Mouse (Mus musculus) embryonic facial prominence, embryonic 12.5 days (tissue): ENCODE measurements at regions not wholly inside any gene's neighbourhood (a gene's known extent, or its start where the extent isn't known, plus 50 kb on each side); places are given as distances from the start of the nearest gene placed in this dataset.

Experiments
- ATAC-seq: fragments of 200-750 bp; cut with Nextera tagmentation; 2 replicates; pipeline ENCODE4 v1.8.0; 2017; ENCODE audit not compliant: insufficient number of reproducible peaks, insufficient read depth, low FRiP score, low TSS enrichment
- H3K27ac ChIP-seq: fragments of 300-500 bp; sonication (generic); 2 replicates; pipeline ENCODE4 v1.5.1; 2016; ENCODE audit warnings: mild to moderate bottlenecking
- H3K27me3 ChIP-seq: fragments of 300-500 bp; sonication (generic); 2 replicates; pipeline ENCODE4 v1.6.1; 2016; ENCODE audit warnings: mild to moderate bottlenecking, moderate library complexity
- H3K36me3 ChIP-seq: fragments of 300-500 bp; sonication (generic); 2 replicates; pipeline ENCODE4 v1.6.1; 2016; ENCODE audit warnings: mild to moderate bottlenecking
- H3K4me1 ChIP-seq: fragments of 300-500 bp; sonication (generic); 2 replicates; pipeline ENCODE4 v1.6.1; 2016
- H3K4me2 ChIP-seq: fragments of 300-500 bp; sonication (generic); replicated peaks from 2 replicates; pipeline ENCODE4 v1.6.1; 2016; ENCODE audit warnings: mild to moderate bottlenecking, moderate library complexity
- H3K4me3 ChIP-seq: fragments of 300-500 bp; sonication (generic); 2 replicates; pipeline ENCODE4 v1.5.1; 2016; ENCODE audit warnings: mild to moderate bottlenecking
- H3K9ac ChIP-seq: fragments of 300-500 bp; sonication (generic); 2 replicates; pipeline ENCODE4 v1.6.1; 2016; ENCODE audit warnings: mild to moderate bottlenecking, moderate library complexity
- H3K9me3 ChIP-seq: fragments of 300-500 bp; sonication (generic); 2 replicates; pipeline ENCODE4 v1.6.1; 2016; ENCODE audit warnings: mild to moderate bottlenecking, moderate library complexity
- WGBS: fragments of 180-500 bp; shearing (Covaris S2); methylation state at CpG from one replicate; pipeline ENCODE4 v1.1.7; 2016; 5-methylcytosine and 5-hydroxymethylcytosine counted together

DNA sequence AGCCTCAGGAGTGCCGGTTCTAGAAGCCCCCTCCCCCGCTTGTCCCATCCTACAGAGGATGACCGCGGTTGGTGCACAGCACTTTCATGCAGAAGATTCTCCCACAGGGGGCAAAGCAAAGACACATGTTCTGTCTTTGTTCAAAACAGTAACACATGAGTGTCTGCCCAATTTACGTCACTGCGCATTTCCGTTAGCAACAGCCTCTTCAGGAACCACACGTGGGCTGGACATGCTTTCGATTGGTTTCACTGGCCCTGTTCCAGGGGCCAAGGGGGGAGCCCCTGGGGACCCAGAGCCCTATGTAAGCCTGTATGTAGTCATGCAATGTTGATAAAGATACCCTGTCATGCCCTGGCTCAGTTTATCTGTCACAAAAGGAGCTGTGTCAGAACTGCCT is 116.2 kb upstream of the Twist2 start:
- Histone ChIP-seq H3K27ac (peak overlapping the region; percentile 48; the same call in 1 of the 2 replicates), H3K4me3 (no peak overlapping the region), H3K9ac (no peak overlapping the region), H3K4me2 (no peak overlapping the region), H3K27me3 (no peaks in the 10 kb centered on the region), H3K9me3 (no peaks in the 10 kb centered on the region), H3K4me1 (peaks cover 18% of the 10 kb centered on the region), H3K36me3 (no peaks in the 10 kb centered on the region)
- ATAC-seq, result no peak
- 38% methylated on average over 9 of the region's 9 CpGs for WGBS

DNA sequence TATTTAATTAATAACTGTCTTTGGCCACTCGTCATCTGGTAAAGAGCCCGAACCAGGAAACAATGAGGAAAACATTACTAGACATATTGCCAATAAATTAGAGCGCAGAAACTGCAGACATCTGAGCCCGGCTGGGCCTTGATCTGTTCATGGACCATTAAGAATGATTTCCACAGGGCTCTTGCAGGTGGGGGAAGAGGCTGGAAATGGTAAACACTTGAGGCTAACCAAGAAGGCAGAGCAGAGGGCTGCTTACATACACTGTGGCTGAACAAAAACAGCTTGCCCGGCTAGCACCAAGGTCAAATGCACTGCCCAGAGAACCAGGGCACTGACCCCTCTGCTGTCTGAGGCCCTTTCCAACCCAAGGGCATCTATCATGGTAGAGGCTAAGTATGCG is 115.5 kb upstream of the Twist2 start:
- H3K9ac ChIP-seq, result no peak overlapping the region
- no peak overlapping the region for H3K4me3 ChIP-seq
- H3K36me3 ChIP-seq, result no peaks in the 10 kb centered on the region
- no peak overlapping the region for H3K4me2 ChIP-seq
- no peaks in the 10 kb centered on the region for H3K27me3 ChIP-seq
- H3K9me3 ChIP-seq, result no peaks in the 10 kb centered on the region
- ATAC-seq, result no peak
- WGBS, result 41% methylated on average over 6 of the region's 6 CpGs
- no peak overlapping the region for H3K27ac ChIP-seq
- H3K4me1 ChIP-seq, result peaks cover 18% of the 10 kb centered on the region

DNA sequence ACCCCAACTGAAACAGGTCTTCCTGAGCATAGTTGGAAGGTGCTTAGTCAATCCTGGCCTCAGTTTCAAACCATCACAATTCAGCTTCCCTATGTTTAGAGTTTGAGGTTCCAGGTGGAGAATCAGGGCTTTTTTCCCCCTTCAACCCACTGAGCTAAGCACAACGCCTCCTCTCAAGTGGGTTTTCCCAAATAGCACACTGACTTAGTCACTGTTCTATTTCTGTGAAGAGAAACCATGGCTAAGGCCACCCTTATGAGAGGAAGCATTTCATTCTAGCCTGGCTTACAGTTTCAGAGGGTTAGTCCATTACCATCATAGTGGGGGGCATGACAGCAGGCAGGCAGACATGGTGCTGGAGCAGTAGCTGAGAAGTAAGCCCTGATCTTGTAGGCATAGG is 109.7 kb upstream of the Twist2 start:
- whole genome bisulfite sequencing, result 85% methylated on average over 1 of the region's 1 CpGs
- no peak overlapping the region for H3K9ac ChIP-seq
- H3K27me3 ChIP-seq, result no peaks in the 10 kb centered on the region
- H3K9me3 ChIP-seq, result peaks cover 4% of the 10 kb centered on the region; the same call in 1 of the 2 replicates
- H3K36me3 ChIP-seq, result no peaks in the 10 kb centered on the region
- no peak overlapping the region for H3K4me2 ChIP-seq
- H3K27ac ChIP-seq, result no peak overlapping the region
- ATAC-seq, result no peak
- H3K4me3 ChIP-seq, result no peak overlapping the region
- H3K4me1 ChIP-seq, result peaks cover 6% of the 10 kb centered on the region; the same call in 1 of the 2 replicates

DNA sequence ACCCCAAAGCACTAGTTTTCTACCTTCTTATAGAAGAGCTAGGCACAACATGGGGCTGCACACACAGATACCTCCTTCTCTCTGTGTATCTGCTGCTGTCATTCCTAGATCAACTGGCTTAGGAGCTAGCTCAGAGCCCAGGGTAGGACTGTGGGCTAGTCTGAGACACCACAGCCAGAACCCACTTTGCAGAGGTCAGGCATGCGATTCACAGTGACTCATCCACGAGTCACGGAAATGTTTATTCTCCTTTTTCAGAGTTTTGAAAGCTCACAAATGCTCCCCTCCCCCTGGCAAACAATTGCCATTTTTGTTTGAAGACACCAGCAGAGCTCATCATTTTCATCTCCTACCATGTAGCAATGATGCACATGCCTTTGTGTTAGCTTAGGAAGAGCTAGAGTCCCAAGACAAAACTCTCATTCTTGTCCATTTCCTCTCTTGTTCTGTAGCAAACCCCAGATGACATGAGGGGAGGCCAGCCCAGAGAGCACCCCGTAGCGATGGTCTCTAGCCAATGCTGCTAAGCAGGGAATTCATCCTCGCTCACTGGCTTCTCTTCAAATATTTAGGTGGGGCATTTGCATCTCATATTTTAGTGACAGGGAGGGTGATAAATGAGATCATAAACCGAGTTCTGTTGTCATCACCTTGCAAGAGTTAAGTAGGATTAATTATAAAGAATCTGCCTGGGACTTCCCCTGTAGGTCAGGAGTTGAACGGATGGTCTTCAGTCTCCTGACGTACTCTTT is 108.4 kb upstream of the Twist2 start:
- no peak for ATAC-seq
- 82% methylated on average over 9 of the region's 9 CpGs for WGBS
- peaks cover 4% of the 10 kb centered on the region; the same call in 1 of the 2 replicates for H3K9me3 ChIP-seq

DNA sequence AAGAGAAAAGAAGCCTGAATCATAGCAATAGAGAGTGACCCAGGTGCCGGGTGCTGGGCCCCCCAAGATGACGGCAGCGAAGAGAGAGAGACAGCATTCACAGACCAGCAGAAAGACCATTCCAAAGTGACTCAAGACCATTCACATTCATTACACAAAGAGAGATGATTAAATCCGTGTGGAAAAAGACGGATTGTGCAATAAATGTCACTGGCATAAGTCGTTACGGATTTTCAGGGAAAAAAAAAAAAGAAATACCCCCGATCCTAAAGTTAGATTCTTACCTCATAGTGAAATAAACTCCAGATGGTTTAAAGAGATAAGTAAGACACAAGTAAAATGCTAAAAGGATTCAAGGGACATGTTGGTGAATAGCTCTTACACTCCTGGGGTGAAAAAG is 104.2 kb upstream of the Twist2 start:
- no peak for ATAC-seq
- no peak overlapping the region for H3K9ac ChIP-seq
- no peaks in the 10 kb centered on the region for H3K36me3 ChIP-seq
- H3K27me3 ChIP-seq, result no peaks in the 10 kb centered on the region
- H3K9me3 ChIP-seq, result no peaks in the 10 kb centered on the region; the same call in 1 of the 2 replicates
- H3K4me2 ChIP-seq, result no peak overlapping the region
- H3K4me3 ChIP-seq, result no peak overlapping the region
- no peak overlapping the region for H3K27ac ChIP-seq
- H3K4me1 ChIP-seq, result no peaks in the 10 kb centered on the region
- 71% methylated on average over 8 of the region's 8 CpGs for WGBS

More for the DNA sequence above, 108.4 kb upstream of the Twist2 start:
- H3K27ac ChIP-seq, result no peak overlapping the region
- H3K36me3 ChIP-seq, result no peaks in the 10 kb centered on the region
- H3K9ac ChIP-seq, result no peak overlapping the region
- no peak overlapping the region for H3K4me3 ChIP-seq
- H3K27me3 ChIP-seq, result no peaks in the 10 kb centered on the region
- H3K4me2 ChIP-seq, result no peak overlapping the region
- peaks cover 6% of the 10 kb centered on the region; the same call in 1 of the 2 replicates for H3K4me1 ChIP-seq

DNA sequence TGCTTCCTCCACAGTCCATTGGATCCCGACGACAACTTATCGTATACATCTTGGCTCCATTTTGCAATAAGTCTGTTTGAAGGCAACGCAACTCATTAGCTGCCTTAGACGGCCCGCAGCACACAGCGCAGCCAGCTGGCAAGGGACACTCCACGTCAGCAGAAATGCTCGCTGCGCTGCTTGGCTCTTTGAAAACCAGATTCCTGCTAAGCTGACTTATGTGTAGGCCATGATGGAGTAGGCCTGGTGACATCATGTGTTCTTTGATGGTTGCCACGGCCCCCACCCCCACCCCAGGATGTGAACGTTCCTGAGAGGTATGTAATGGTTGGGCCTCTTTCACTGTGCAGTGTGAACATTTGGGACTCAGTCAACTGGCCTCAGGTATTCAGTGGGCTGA is 99.8 kb upstream of the Twist2 start:
- WGBS, result 83% methylated on average over 12 of the region's 12 CpGs
- no peak overlapping the region for H3K4me2 ChIP-seq
- no peaks in the 10 kb centered on the region for H3K9me3 ChIP-seq
- no peak overlapping the region for H3K9ac ChIP-seq
- no peak overlapping the region for H3K27ac ChIP-seq
- no peaks in the 10 kb centered on the region for H3K4me1 ChIP-seq
- H3K27me3 ChIP-seq, result no peaks in the 10 kb centered on the region
- H3K36me3 ChIP-seq, result no peaks in the 10 kb centered on the region
- no peak overlapping the region for H3K4me3 ChIP-seq
- ATAC-seq, result no peak

DNA sequence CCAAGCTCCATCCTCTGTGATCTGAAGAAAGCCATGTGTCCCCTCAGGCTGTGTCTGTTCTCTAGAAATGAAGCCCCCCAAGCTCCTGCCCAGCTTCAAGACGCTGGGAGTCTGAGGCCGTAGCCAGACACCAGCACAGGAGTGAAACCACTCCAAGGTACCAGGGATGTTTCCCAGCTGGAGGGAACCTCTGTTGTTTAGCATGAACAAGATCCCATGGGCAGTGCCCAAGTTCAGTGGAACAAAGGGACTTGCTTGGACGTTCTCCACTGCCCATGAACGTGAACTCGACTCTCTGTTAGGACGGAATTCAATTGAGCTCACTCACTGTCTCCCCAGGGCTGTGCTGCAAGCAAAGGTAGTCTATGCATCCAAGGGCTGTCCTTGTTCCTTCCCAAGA is 99.2 kb upstream of the Twist2 start:
- WGBS, result 82% methylated on average over 6 of the region's 6 CpGs
- no peak overlapping the region for H3K9ac ChIP-seq
- H3K4me2 ChIP-seq, result no peak overlapping the region
- H3K27ac ChIP-seq, result no peak overlapping the region
- H3K36me3 ChIP-seq, result no peaks in the 10 kb centered on the region
- H3K27me3 ChIP-seq, result no peaks in the 10 kb centered on the region
- H3K9me3 ChIP-seq, result no peaks in the 10 kb centered on the region
- no peaks in the 10 kb centered on the region for H3K4me1 ChIP-seq
- H3K4me3 ChIP-seq, result no peak overlapping the region
- ATAC-seq, result no peak

DNA sequence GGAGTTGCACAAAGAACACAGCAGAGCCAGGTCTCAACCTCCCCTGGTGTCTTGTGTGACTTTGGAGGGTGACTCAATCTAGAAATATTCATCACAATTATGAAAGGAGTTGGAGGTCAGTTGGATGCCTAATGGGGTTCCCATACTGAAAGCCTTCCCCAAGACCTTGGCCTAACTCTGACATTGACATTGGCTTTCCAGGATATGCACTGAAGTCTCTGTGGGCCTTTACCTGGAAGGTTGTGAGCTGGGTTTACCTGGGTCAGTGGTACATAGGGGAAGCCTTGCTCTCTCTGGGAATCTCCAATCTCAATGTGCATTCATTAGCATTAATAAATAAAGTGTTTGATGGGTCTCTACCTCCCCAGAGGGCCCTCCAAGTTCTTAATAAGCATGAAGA is 98.5 kb upstream of the Twist2 start:
- H3K9me3 ChIP-seq, result no peaks in the 10 kb centered on the region
- H3K4me3 ChIP-seq, result no peak overlapping the region
- H3K4me2 ChIP-seq, result no peak overlapping the region
- no peak overlapping the region for H3K9ac ChIP-seq
- no peaks in the 10 kb centered on the region for H3K27me3 ChIP-seq
- no peak for ATAC-seq
- no peaks in the 10 kb centered on the region for H3K4me1 ChIP-seq
- H3K36me3 ChIP-seq, result no peaks in the 10 kb centered on the region
- no peak overlapping the region for H3K27ac ChIP-seq

DNA sequence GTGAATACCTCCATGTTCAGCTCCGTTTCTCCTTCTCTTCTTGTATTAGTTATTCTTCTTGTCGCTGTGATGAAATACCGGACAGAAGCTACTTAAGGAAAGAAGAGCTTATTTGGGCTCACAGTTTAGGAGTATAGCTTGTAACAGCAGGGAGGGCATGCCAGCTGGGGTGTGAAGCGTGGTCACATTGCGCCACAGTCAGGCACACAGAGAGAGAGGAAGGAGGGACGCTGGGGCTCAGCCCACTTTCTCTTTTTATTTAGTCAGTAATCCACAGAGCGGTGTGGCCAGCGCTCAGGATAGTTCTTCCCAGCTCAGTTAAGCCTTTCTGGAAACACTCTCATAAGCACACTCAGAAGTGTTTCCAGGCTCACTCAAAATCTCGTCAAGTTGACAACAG is 95.8 kb upstream of the Twist2 start:
- Histone ChIP-seq H3K4me3 (no peak overlapping the region), H3K36me3 (no peaks in the 10 kb centered on the region), H3K4me1 (no peaks in the 10 kb centered on the region), H3K27me3 (no peaks in the 10 kb centered on the region), H3K4me2 (no peak overlapping the region), H3K9ac (no peak overlapping the region), H3K27ac (no peak overlapping the region), H3K9me3 (no peaks in the 10 kb centered on the region)
- 79% methylated on average over 9 of the region's 9 CpGs for WGBS
- no peak for ATAC-seq

DNA sequence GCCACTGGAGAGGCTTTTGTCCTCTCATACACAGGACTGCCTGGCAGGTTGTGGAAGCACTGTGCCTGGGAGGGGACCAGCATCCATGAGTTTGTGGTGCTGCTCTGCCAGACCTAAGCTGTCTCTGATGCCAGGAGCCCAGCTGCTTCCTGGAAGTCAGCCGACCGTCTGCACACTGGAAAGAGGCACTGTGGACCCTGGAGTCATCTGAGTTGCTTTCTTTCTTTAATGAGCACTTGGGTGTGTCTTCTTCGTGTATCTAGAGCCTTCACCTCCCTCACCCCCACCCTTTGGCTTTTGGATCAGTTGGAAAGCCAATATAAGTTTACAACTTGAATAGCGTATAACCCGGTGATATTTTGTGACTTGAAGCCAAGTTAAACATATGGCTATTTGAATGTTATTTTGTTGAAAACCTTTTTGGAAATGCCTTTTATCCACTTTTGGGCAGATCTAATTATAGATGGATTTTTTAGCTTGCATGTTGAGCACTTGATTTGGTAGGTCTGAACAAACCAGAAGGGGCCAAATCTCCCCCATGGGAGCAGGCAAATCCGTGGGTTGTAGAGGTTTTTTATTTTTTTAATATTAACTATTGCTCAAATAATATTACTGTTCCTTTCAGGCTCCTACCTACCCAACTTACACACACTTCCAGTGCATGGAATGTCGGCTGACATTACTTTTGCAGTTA is 92.6 kb upstream of the Twist2 start:
- H3K4me1 ChIP-seq, result no peaks in the 10 kb centered on the region
- H3K4me3 ChIP-seq, result no peak overlapping the region
- H3K4me2 ChIP-seq, result no peak overlapping the region
- no peak overlapping the region for H3K27ac ChIP-seq
- no peaks in the 10 kb centered on the region for H3K9me3 ChIP-seq
- no peaks in the 10 kb centered on the region for H3K36me3 ChIP-seq
- ATAC-seq, result no peak
- H3K9ac ChIP-seq, result no peak overlapping the region
- no peaks in the 10 kb centered on the region for H3K27me3 ChIP-seq
- WGBS, result 62% methylated on average over 7 of the region's 7 CpGs

DNA sequence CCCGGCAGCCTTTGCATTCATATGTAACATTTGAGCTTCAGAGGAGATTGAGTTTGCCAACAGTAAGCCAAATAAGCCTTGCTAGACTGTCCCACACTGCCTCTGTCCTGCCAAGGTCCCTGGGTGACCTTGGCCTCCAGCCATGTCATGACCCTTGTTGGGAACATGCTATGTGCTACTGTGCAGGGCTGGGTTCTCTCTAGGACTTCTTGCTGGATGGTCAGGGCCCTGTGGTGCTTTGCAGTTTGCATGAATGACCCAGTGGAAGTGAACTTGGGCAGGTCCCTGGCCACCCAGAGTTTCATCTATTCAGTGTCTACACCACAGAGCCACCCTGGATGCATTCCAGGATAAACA is 92.0 kb upstream of the Twist2 start:
- Histone ChIP-seq H3K27ac (no peak overlapping the region), H3K27me3 (no peaks in the 10 kb centered on the region), H3K4me3 (no peak overlapping the region), H3K4me1 (no peaks in the 10 kb centered on the region), H3K36me3 (no peaks in the 10 kb centered on the region), H3K4me2 (no peak overlapping the region), H3K9ac (no peak overlapping the region), H3K9me3 (no peaks in the 10 kb centered on the region)
- ATAC-seq, result no peak
- WGBS, result 82% methylated on average over 1 of the region's 1 CpGs

DNA sequence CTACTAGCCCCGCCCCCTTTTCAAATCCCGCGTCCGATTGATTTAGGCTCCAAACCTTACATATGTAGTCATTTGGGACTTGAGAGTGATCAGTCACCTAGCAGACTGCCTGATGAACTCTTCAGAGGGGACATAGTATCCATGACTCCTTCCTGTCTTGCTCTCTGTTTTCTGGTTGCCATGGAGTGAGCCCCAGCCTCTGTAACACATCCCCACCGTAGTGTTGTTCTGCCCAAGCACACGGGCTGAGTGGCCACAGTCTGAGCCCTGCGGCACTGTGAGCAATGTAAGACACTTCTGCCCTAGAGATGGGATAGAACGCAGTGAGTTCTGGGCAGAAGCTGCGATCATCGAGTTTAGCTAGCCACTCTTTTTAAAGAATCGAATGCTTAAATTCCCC is 88.1 kb upstream of the Twist2 start:
- no peaks in the 10 kb centered on the region for H3K4me1 ChIP-seq
- H3K36me3 ChIP-seq, result no peaks in the 10 kb centered on the region
- H3K4me2 ChIP-seq, result no peak overlapping the region
- no peak overlapping the region for H3K4me3 ChIP-seq
- ATAC-seq, result no peak
- no peaks in the 10 kb centered on the region for H3K27me3 ChIP-seq
- H3K9ac ChIP-seq, result no peak overlapping the region
- 84% methylated on average over 11 of the region's 11 CpGs for WGBS
- H3K9me3 ChIP-seq, result no peaks in the 10 kb centered on the region
- no peak overlapping the region for H3K27ac ChIP-seq
